Mouse (Mus musculus) naive thymus-derived CD4-positive, alpha-beta T cell, adult 2 months (primary cell): ENCODE data around the gene Gngt2.

ENCODE experiments used
- DNase-seq: peaks from one replicate; pipeline ENCODE4 v3.0.0-alpha.2; 2011; ENCODE audit warnings: low read depth

Gene Gngt2

DNA sequence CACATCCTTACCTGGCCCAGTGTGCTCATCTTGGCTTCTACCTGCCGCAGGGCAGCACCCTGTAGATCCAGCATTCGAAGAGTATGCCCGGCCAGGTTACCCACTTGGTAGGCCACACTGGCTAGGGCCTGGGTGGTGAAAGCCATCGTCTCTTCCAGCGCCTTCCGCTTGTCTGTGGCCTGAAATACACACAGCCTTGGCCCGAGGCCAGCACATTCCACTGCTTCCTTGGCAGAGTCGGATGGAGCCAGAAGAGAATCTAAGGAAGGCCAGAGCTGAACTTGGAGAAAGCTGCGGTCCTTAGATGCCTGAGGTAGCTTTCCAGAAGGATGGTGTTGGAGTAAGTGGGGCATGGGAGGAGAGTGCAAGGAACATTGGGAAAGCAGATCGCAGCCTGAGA, at the start of gene Gngt2:
Gene Gngt2, plus strand, starts transcription at position 158 of the 400 bp plus-strand sequence.
- DNase-seq = no peak

DNA sequence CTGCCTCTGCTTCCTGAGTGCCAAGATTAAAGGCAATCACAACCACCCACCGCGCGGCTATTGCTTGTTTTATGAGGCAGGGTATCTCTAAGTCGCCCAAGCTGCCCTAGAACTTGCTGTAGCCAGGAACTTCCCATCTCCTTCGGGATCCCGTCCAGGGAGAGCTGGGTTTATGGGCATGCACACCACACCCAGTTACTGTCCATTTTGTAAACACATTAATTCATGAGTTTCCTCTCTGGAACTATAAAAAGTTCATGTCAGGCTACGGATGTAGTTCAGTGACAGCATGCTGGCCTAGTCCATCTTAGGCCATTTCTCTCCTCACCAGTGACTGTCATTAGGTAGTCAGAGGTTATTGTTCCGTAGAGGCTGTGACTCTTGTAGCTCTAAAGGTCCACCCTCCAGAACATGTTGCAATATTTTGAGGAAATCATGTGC, 47.5 kb upstream of the Gngt2 start:
- no peak for DNase-seq

DNA sequence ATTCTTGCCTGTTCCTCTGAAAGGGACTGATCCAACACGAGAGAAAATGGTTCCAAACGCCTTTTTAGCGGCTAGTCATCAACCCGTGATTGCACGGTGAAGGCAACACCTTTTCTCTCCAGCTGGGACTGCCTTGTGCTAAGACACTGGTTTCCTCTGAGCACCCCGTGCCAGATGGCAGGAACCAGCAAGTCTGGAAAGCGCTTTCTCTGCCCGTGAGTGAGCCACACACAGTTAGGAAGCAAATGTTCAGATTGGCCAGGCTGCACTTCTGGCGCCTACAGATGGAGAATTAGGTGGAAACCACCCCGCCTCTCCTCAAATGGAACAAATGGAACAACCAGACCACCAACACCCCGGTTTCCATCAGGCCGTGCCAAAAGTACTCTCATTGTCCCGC, 45.2 kb upstream of the Gngt2 start:
- DNase-seq = no peak

DNA sequence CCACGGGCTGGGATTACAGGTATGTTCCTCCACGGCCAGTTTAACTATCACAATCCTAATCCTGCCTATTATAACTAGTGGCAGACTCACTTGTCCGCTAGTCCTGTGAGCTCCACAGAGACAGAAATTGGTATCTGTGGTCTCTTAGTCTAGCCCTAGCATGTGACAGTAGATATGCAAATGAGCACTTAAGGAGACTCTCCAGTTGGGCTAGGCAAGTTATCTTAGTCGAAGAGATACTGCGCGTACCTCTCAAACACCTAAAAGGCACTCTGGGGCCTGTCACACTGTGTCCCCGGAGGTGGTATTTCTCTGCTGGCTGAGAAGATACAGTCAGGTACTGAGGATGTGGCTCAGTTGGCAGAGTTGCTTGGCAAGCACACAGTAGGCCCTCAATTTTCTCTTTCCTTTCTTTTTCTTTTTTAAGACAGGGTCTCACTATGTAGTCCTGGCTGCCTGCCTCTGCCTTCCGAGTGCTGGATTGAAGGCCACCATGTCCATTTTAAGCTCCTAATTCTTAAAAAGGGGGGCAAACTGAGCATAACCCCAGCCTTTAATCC, 44.0 kb upstream of the Gngt2 start:
- DNase-seq = no peak

DNA sequence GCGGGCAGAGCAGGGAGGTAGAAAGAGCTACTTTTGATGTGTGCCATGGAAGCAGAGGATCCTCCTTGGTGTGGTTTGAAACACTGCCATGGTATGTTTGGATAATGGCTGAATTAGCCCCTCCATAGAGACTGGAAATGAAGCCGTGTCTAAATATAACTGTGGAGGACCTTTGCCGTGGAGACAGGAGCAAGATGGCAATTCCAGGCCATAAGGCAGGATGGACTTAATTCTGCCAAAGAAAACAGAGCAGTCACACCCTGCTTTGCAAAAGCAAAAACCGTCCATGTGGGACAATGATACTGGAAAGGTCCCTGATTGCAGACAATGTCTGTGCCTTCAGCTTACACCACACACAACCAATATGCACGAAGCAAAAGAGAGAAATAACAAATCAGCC, 42.8 kb upstream of the Gngt2 start:
- no peak for DNase-seq

DNA sequence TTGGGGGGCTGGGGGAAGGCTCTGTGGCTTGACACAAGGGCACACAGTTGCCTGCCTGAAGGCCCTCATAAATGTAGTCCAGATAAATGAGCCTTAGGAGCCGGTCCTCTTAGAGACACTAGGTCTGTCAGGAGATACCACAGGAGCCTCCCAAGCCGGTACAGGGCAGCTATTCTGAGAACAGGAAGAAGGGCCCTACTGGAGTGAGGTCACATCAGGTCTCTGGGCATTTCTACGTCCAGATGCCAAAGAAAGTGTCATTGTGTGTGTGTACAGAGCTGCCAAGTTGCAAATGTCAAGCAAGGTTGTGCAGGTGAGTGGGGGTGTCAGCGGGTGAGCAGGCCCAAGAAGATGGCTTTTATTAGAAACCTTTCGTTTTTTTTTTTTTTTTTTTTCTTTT, 41.4 kb upstream of the Gngt2 start:
- DNase-seq = no peak

DNA sequence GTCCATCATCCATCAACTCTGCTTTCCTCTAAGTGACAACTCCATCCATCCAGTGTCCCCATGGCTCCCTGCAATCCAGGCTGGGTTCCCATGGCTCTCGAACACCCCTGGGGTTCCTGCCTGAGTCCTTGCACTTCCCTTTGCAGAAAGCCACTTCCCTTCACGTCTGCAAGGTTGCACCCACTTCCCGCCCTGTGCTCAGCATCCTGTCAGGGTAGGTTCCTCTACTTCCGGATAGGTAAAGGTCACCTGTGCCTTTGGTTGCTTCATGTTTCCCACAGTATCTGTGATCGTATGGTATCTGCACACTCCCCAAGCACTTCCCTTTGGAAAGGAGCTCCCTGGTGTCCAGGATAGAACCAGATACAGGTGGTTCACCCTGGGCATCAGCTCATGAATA, 32.0 kb upstream of the Gngt2 start:
- DNase-seq = peak; percentile 66

DNA sequence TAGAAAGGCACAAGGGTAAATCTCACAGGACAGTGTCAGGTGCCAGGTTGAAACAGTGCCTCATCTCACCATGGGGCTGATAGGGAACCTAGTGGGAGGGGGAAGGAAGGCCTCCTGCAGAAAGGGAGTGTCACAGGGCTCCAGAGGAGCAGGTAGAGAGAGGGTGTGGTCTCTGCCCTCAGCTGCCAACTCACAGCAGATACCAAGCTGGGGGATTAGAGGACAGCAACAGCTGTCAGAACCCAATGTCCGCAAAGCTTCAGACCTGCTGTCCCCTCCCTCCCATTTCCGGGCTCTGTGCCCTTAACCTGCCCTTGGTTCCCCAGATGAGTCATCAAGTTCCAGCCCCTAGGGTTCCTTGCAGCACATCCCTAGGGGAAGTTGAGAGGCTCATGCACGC, 31.5 kb upstream of the Gngt2 start:
- DNase-seq = no peak

DNA sequence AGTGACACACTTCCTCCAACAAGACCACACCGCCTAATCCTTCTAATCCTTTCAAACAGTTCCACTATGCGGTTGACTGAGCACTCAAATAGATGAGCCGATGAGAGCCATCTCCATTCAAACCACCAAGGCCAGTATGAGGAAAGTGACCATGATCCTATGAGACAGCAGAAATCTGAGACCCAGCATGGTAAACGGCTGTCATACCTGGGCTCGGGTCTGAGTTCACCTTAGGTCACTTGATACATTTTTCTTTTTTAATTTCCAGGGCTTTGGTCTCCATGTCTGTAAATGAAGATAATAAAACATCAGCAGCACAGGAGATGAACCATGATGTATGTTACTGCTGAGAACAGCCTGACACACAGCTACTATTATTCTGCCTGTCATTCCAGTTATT, 29.1 kb upstream of the Gngt2 start:
- no peak for DNase-seq

DNA sequence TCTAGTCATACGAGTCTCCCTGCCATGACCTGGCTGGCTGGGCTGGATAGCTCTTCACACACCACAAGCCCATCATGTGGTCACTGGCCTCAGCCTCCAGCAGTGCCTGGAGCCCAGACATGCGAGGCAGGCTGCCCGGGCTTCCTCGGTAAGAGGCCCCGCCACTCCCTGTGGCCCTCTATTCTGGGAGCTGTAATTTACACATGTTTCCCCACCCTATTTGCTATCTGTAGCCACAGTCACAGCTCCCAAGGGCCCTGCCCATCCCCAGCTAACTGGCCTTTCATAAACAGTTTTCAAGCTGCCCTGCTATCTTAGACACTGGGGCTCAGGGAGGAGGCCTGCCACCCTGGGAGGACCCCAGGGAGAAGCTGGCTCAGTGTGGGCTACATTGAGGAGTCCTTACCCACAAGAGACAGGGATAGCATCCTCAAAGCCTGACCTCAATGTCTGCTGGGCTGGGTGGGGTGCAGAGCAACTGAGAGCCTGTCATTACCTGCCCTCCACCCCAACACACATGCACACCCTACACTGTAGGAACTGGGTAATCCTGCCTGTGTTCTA, 28.5 kb upstream of the Gngt2 start:
- DNase-seq = no peak

DNA sequence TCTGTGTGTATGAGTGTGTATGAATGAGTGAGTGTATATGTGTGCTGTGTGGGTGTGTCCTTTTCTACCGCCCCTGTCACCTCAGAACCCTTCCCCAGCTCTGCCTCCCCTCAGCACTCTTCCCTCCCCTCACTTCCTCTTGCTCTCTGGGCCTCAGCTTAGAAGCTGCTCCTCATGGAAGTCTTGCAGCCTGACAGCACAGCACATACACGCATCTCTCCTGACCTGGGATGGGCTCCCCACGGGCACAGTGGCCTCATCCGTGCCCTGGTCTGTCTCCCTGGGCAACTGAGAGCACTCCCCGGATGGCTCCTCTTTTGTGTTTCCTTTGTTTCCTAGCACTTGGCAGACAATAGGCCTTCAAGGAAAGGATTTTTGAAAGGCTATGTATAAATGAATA, 27.4 kb upstream of the Gngt2 start:
- DNase-seq = no peak

DNA sequence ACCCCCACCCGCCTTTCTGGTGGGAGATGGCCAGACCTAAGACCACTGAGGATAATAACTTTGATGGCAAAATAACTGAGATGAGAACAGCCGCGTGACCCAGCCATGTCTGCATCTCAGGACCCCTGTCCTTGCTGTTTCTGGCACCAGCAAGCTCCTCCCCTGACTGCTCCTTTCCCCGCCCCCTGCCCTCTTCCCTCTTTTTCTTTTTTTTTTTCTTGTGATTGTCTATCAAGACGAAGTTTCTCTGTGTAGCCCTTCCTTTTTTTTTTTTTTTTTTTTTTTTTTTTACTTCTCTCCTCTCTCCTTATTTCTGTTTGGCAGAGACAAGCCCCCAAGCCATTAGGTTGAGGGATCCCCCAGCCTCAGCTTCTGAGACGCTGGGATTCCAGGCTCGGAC, 26.2 kb upstream of the Gngt2 start:
- no peak for DNase-seq

DNA sequence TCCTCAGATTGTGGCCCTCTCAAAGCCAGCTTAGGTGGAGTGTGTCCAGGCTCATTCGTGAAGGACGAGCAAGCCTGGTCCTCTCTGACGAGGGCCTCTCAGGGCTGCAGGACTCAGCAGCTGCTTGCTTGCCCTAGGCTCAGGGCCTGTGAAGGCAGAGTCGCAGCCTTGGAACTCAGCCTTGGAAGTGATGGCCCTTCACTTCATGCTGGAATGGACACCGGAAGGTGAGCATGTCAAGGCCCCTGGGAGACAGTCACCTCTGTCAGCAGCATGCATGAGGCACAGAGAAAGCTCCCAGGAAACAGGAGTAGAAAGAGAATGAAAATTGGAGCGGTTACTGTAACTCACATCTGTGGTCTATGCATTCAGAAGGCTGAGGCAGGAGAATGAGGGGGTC, 25.3 kb upstream of the Gngt2 start:
- no peak for DNase-seq

DNA sequence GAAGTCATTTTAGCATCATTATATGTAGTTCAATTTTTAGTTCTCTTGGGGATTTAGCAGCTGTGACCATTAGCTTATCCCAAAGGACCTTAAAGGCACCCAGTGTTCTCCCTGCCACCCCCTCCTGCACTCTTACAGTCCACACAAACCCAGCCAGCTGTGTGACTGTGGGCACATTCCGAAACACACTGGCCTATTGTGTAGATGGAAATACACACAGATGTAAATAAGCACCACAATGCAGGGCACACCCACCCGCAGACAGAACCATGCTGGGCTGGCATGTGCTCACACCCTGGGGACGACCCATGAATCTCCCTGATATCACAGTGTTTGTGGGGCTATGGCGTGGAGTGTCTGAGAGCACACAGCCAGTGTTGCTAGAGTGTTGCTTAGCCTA, 24.8 kb upstream of the Gngt2 start:
- no peak for DNase-seq

DNA sequence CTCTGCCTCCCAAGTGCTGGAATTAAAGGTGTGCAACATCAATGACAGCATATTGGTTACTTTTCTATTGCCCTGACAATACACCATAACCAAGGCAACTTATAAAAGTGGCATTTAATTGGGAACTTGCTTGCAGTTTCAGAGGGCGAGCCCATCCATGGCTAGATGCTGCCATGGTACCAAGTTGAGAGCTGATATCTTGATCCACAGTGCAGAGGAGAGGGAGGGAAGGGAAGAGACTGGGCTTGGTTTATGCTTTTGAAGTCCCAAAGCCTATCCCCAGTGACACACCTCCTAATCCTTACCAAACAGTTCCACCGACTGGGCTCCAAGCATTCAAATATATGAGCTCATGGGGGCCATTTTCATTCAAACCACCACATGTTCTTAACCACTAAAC, 22.9 kb upstream of the Gngt2 start:
- DNase-seq = no peak

DNA sequence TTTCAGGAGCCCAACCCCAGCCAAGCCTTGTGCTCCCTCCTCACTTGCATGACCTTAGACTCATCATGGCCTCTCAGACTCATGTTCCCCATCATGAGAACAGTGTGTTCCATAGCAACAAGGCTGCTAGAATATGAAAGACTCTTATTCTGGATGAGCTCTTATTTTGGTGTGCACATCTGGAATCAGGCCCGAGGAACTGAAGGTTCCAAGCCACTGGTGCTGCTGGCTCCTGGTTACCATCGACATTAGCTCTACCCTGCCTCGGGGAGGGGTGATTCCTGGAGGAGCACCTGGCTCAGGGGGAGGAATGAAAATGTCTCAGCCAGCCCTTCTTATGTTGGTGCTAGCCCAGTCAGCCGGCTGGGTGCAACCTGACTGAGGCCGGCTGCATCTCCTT, 22.2 kb upstream of the Gngt2 start:
- no peak for DNase-seq

DNA sequence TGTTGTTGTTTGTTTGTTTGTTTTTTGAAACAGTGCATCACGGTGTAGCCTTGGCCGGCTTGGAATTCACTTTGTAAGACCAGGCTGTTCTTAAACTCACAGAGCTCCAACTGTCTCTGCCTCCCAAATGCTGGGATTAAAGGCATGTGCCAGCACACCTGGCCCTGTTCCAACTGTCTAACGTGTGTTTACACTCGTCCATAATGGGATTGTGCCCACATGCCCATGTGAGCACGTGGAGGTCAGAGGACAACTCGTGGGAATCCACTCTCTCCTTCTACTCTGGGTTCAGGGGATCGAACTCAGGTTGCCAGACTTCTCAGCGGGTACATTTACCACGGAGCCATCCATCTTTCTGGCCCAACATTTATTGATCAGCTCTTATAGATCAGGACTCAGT, 21.6 kb upstream of the Gngt2 start:
- DNase-seq = no peak

DNA sequence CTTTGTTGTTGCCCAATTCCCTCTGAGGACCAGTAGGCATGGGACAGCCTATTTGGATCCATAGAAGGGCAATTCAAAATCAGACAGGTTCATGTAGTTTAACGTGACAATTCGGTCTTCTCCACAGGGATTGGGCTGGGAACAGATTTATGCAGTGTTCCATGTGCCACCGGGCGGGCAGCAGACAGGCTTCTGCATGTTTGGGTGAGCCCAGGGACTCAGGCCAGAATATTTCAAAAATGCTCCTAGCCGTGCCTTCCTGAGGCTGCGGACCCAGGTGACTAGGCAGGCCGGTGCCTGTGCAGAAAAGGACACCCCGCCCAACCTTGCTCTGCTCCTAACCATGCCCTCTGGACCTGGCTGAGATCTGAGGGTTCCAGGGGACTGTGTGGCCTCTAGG, 17.9 kb upstream of the Gngt2 start:
- DNase-seq = no peak

DNA sequence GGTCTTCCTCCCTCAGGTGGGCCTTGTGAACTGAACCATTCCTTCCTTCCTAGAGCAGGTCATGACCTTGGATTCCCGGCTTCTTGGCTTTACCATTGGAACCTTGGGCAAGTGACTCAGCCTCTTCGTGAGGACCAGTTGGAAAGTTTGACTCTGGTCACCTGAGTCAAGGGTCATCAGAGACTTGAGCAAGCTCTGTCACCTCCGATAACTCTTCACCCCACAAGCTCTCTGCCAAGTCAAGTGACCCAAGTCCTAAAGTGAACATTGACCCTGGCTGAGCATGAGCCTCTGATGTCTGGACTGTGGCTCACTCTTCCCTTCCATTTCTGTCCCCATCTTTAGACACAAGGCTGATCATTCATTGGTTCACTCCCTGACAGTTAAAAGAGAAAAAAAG, 15.5 kb upstream of the Gngt2 start:
- no peak for DNase-seq

DNA sequence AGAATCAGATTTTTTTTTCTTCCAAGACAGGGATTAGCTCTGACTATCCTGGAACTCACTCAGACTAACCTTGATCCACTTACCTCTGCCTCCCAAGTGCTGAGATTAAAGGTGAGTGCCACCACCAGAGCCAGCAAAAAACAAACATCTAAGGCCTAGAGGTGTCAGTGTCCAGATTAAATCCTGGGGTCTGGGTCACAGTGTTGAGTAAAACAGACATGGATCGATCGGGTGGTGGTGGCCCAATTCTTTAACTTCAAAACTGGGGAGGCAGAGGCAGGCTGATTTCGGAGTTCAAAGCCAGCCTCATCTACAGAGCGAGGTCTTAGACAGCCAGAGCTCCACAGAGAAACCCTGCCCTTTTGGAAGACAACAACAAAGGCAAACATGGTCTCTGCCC, 14.6 kb upstream of the Gngt2 start:
- DNase-seq = no peak

DNA sequence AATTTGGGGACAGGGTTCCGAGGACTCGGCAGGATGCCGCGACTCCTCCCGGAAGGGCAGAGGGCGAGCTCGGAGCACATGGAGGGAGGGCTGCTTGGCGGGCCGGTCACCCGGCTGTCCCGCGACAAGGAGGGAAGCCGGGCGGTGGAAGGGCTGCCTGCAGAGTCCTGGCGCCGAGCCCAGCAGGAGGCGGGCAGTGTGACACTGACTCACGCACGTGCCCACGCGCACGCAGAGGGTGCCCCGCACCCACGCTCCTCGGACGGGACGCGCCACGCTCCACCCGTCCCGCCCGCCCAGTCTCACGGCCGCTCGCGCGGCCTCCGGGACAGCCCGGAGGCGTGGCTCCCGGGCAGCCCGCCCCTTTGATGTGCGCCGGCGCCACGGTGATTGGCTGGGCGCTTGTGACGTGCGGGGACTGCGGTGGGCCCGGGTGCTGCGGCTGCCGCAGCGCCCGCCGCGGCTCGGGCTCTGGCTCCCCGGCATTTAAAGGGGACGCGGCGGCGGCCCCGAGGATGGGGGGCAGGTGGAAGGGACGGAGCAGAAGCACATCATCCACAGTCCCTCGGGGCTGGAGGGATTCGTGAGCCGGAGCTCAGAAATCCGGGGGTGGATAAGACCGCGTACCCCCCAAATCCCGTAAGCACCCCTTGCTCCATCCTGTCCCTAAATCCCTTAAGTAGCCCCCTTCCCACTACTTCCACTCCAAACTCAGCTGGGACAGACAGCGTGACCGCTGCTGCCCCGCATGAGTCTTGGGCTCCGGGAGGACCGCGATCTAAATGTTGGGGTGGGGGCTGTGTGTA, 12.7 kb upstream of the Gngt2 start, which contains the start of gene Phospho1:
Gene Phospho1, plus strand, starts transcription at position 429 of the 806 bp plus-strand sequence.
- peak; percentile 90 for DNase-seq

DNA sequence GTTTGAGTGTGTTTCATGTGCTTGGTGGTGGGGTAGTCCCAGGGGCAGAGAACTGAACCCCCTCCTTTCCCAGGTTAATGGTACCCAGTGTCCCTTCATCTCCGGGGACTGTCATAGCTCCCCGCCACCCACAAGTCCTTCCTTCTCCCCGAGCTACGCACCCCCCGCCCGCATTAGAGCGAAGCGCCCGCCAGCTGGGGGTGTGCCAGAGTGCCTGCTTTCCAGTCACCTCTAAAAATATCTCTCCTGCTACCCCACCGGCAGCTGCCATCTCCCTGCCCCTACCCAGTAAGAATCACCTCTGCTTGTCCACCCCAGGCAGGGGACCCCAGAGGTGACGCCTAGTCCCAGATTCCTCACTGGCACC, 12.2 kb upstream of the Gngt2 start:
- DNase-seq = peak; percentile 54

DNA sequence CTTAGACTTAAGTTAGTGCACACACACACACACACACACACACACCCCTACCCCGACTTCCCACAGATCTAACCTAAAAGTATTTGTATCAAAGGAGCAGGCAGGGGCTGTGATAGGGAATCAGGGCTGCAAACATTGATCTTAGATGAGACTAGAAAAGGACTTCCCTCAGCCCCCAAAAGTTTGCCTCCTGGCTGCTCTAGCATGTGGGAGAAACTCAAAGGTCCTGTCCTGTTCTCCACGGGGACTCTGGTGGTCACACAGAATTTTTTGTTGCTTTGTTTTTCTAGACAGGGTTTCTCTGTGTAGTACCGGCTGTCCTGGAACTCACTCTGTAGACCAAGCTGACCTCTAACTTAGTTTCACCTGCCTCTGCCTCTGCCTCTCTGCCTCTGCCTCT, 11.4 kb upstream of the Gngt2 start:
- peak; percentile 26 for DNase-seq
